Mouse (Mus musculus) neural tube, embryonic 14.5 days (tissue): ENCODE data around the gene Mefv. TPM values are rescaled to one million over a fixed set of nuclear protein-coding genes. Genes with fewer than 3 reads are reported as not detected.
"Not testable (repeated sequence)": the region's sequence is repeated elsewhere in the genome, so short reads cannot be mapped to it uniquely, and the experiment has no call there.

Experiments
- ATAC-seq: fragments of 200-750 bp; cut with Nextera tagmentation; 2 replicates; pipeline ENCODE4 v1.8.0; 2017; ENCODE audit warnings: low read depth, mild to moderate bottlenecking, moderate TSS enrichment, moderate library complexity
- H3K27ac ChIP-seq: fragments of 300-500 bp; sonication (generic); 2 replicates; pipeline ENCODE4 v1.5.1; 2014; ENCODE audit warnings: low read depth, mild to moderate bottlenecking, control low read depth, low read length, moderate library complexity, mixed read lengths
- H3K27me3 ChIP-seq: fragments of 300-500 bp; sonication (generic); 2 replicates; pipeline ENCODE4 v1.6.1; 2014; ENCODE audit warnings: low read length; ENCODE audit not compliant: control insufficient read depth, insufficient read depth
- H3K36me3 ChIP-seq: fragments of 300-500 bp; sonication (generic); 2 replicates; pipeline ENCODE4 v1.6.1; 2014; ENCODE audit warnings: low read length, mixed read lengths; ENCODE audit not compliant: control insufficient read depth, insufficient read depth
- H3K4me1 ChIP-seq: fragments of 300-500 bp; sonication (generic); 2 replicates; pipeline ENCODE4 v1.6.1; 2014; ENCODE audit warnings: low read length; ENCODE audit not compliant: control insufficient read depth, insufficient read depth
- H3K4me2 ChIP-seq: fragments of 300-500 bp; sonication (generic); 2 replicates; pipeline ENCODE4 v1.6.1; 2014; ENCODE audit warnings: mild to moderate bottlenecking, low read depth, low read length, control low read depth
- H3K4me3 ChIP-seq: fragments of 300-500 bp; sonication (generic); 2 replicates; pipeline ENCODE4 v1.5.1; 2014; ENCODE audit warnings: low read depth, low read length, control low read depth, mixed read lengths
- H3K9ac ChIP-seq: fragments of 300-500 bp; sonication (generic); replicated peaks from 2 replicates; pipeline ENCODE4 v1.6.1; 2014; ENCODE audit warnings: low read depth, mild to moderate bottlenecking, control low read depth, low read length, mixed read lengths
- H3K9me3 ChIP-seq: fragments of 300-500 bp; sonication (generic); 2 replicates; pipeline ENCODE4 v1.6.1; 2016; ENCODE audit warnings: low read length; ENCODE audit not compliant: control insufficient read depth
- WGBS: fragments of 180-500 bp; shearing (Covaris S2); extraction: QIAGEN DNeasy Blood & Tissue Kit; methylation state at CpG from one replicate; pipeline ENCODE4 v1.1.7; 2014; 5-methylcytosine and 5-hydroxymethylcytosine counted together
- polyA plus RNA-seq: library from polyadenylated mRNA; unstranded; fragments of >200 nt; fragmentation: Nextera tagmentation; extraction: Ambion mirVana; gene quantifications from 2 replicates; pipeline ENCODE4 v1.2.1, GENCODE M21; 2014

The Mefv gene
- polyA plus RNA-seq, 1 experiment from 2014 or later = not detected

- no peaks in the 10 kb centered on the region for H3K4me1 ChIP-seq
- H3K36me3 ChIP-seq = no peaks in the 10 kb centered on the region
- H3K4me2 ChIP-seq = no peak overlapping the region
- H3K4me3 ChIP-seq = no peak overlapping the region
- no peak overlapping the region for H3K9ac ChIP-seq
- no peak for ATAC-seq
- WGBS = 83% methylated on average over 6 of the region's 6 CpGs
- H3K9me3 ChIP-seq = no peaks in the 10 kb centered on the region
- no peak overlapping the region for H3K27ac ChIP-seq
- H3K27me3 ChIP-seq = no peaks in the 10 kb centered on the region
These were observed 10.3 kb upstream of the Mefv start for GRCm38 (mm10) chr16:3727980-3728720.

- 89% methylated on average over 3 of the region's 3 CpGs for WGBS
- no peaks in the 10 kb centered on the region for H3K27me3 ChIP-seq
- no peak overlapping the region for H3K9ac ChIP-seq
- no peak for ATAC-seq
- H3K27ac ChIP-seq = no peak overlapping the region
- H3K9me3 ChIP-seq = no peaks in the 10 kb centered on the region
- H3K4me2 ChIP-seq = no peak overlapping the region
- no peaks in the 10 kb centered on the region for H3K4me1 ChIP-seq
- H3K36me3 ChIP-seq = no peaks in the 10 kb centered on the region
- no peak overlapping the region for H3K4me3 ChIP-seq
These were observed 5.3 kb upstream of the Mefv start for GRCm38 (mm10) chr16:3723231-3723630.

GRCm38 (mm10) chr16:3714731-3715130 lies 3.2 kb downstream of the Mefv start:
- no peak overlapping the region for H3K27ac ChIP-seq
- H3K4me2 ChIP-seq = no peak overlapping the region
- WGBS = 97% methylated on average over 2 of the region's 2 CpGs
- no peaks in the 10 kb centered on the region for H3K4me1 ChIP-seq
- no peak for ATAC-seq
- H3K27me3 ChIP-seq = no peaks in the 10 kb centered on the region
- no peaks in the 10 kb centered on the region; the same call in 1 of the 2 replicates for H3K9me3 ChIP-seq
- H3K9ac ChIP-seq = no peak overlapping the region
- H3K36me3 ChIP-seq = no peaks in the 10 kb centered on the region
- no peak overlapping the region for H3K4me3 ChIP-seq

GRCm38 (mm10) chr16:3706680-3707079 lies 11.2 kb downstream of the Mefv start:
- no peaks in the 10 kb centered on the region for H3K36me3 ChIP-seq
- no peaks in the 10 kb centered on the region for H3K4me1 ChIP-seq
- no peaks in the 10 kb centered on the region; the same call in 1 of the 2 replicates for H3K9me3 ChIP-seq
- no peaks in the 10 kb centered on the region for H3K27me3 ChIP-seq
- H3K27ac ChIP-seq = no peak overlapping the region
- 89% methylated on average over 6 of the region's 6 CpGs for WGBS
- no peak overlapping the region for H3K9ac ChIP-seq
- no peak for ATAC-seq
- no peak overlapping the region for H3K4me2 ChIP-seq
- no peak overlapping the region for H3K4me3 ChIP-seq

- Histone ChIP-seq H3K36me3 (no peaks in the 10 kb centered on the region), H3K4me3 (no peak overlapping the region), H3K4me2 (no peak overlapping the region), H3K9ac (no peak overlapping the region), H3K9me3 (no peaks in the 10 kb centered on the region), H3K27me3 (no peaks in the 10 kb centered on the region), H3K4me1 (no peaks in the 10 kb centered on the region), H3K27ac (no peak overlapping the region)
- ATAC-seq = no peak
- 82% methylated on average over 1 of the region's 1 CpGs for WGBS
These were observed 17.0 kb downstream of the Mefv start for GRCm38 (mm10) chr16:3700893-3701292.

GRCm38 (mm10) chr16:3699281-3699680 lies 18.6 kb downstream of the Mefv start:
- Histone ChIP-seq H3K27me3 (no peaks in the 10 kb centered on the region), H3K36me3 (no peaks in the 10 kb centered on the region), H3K9me3 (no peaks in the 10 kb centered on the region), H3K4me2 (no peak overlapping the region), H3K4me1 (no peaks in the 10 kb centered on the region), H3K27ac (no peak overlapping the region), H3K4me3 (no peak overlapping the region), H3K9ac (no peak overlapping the region)
- no peak for ATAC-seq
- 87% methylated on average over 8 of the region's 8 CpGs for WGBS

- ATAC-seq, H3K27me3 ChIP-seq, H3K4me2 ChIP-seq, H3K36me3 ChIP-seq, H3K4me3 ChIP-seq, H3K27ac ChIP-seq, H3K4me1 ChIP-seq, H3K9me3 ChIP-seq, H3K9ac ChIP-seq: not testable (repeated sequence)
- WGBS = 57% methylated on average over 20 of the region's 20 CpGs
These were observed 28.3 kb downstream of the Mefv start for GRCm38 (mm10) chr16:3689608-3690007.

Other genes starting within 250 kb of the Mefv start
- gene Olfr161, start 127.1 kb downstream of the Mefv start, polyA plus RNA-seq = not detected in 2 replicates
- gene Zfp263, start 26.0 kb upstream of the Mefv start, polyA plus RNA-seq = 30.1 and 39.2 TPM in 2 replicates
- gene Olfr15, start 112.8 kb upstream of the Mefv start, polyA plus RNA-seq = not detected in 2 replicates
- gene Zfp174, start 129.2 kb upstream of the Mefv start, polyA plus RNA-seq = 3.0 TPM in 2 replicates
- gene Naa60, start 154.3 kb upstream of the Mefv start, polyA plus RNA-seq = 100 and 109 TPM in 2 replicates
- 21.6 and 21.8 TPM in 2 replicates for gene Zfp597, start 166.5 kb upstream of the Mefv start, polyA plus RNA-seq
- 3.3 and 4.0 TPM in 2 replicates for gene Gm20695, start 166.6 kb upstream of the Mefv start, polyA plus RNA-seq
- gene 1700037C18Rik, start 190.6 kb upstream of the Mefv start, polyA plus RNA-seq = 10.8 and 12.6 TPM in 2 replicates
- gene Cluap1, start 190.7 kb upstream of the Mefv start, polyA plus RNA-seq = 40.5 and 46.6 TPM in 2 replicates